Mouse (Mus musculus): ENCODE measurements around the gene Me1. TPM values are rescaled to one million over a fixed set of nuclear protein-coding genes. Genes with fewer than 3 reads are reported as not detected.
A peak's percentile ranks its signal among the peaks of the same experiment; 100 is the strongest.

The Me1 gene
- polyA plus RNA-seq, 1 experiment from 2014 or later, result 34.3 TPM

DNA sequence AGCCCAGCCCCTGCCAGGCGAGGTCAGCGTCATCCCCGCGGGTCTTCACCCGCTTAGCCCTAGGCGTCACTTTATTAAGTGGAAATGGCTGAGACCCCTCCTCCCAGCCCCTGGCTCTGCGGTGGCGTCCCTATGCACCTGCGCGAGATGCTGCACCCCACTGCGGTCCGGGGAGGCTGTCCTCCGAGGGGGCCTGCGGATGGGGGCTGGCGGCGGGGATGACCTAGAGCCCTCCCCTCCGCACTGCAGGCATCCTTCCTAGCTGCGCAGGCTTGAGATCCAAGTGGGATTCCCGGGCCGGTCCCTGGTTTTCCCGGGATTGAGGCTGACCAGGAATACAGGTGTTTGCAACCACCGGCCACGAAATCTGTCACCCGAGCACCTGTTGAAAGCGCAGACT, 123.6 kb downstream of the Me1 start:
- Histone ChIP-seq H3K9me3 (replicated peaks; ENCODE audit: control insufficient read depth, low read length) (no peaks in the 10 kb centered on the region), H3K4me3 (ENCODE audit: low read depth, low read length) (peak overlapping the region; percentile 78), H3K4me1 (ENCODE audit: control insufficient read depth, insufficient read depth, low read length) (no peaks in the 10 kb centered on the region; the same call in 1 of the 2 replicates), H3K27me3 (ENCODE audit: control insufficient read depth, insufficient read depth, low read length) (no peaks in the 10 kb centered on the region), H3K9ac (ENCODE audit: low read depth, low read length) (peak overlapping the region; percentile 73), H3K36me3 (ENCODE audit: control insufficient read depth, insufficient read depth, low read length) (no peaks in the 10 kb centered on the region), H3K27ac (ENCODE audit: low read depth, low read length) (no peak overlapping the region), H3K4me2 (peak overlapping the region; percentile 100)
- under 1% methylated on average over 25 of the region's 25 CpGs for WGBS (ENCODE audit: insufficient replicate concordance)
- ATAC-seq (replicated peaks; ENCODE audit: insufficient number of reproducible peaks, low FRiP score, low TSS enrichment), result peak; percentile 21; the same call in 1 of the 2 replicates

GRCm38 (mm10) chr9:86571540-86572135, 124.1 kb downstream of the Me1 start, which contains the start of the genes Pgm3 and Rwdd2a:
Gene Pgm3, minus strand, starts transcription at chr9:86571842.
Gene Rwdd2a, plus strand, starts transcription at chr9:86571991.
- H3K9me3 ChIP-seq (replicated peaks; ENCODE audit: control insufficient read depth, low read length), result no peaks in the 10 kb centered on the region
- H3K27me3 ChIP-seq (ENCODE audit: control insufficient read depth, insufficient read depth, low read length), result no peaks in the 10 kb centered on the region
- ATAC-seq (replicated peaks; ENCODE audit: insufficient number of reproducible peaks, low FRiP score, low TSS enrichment), result peak; percentile 98
- no peaks in the 10 kb centered on the region; the same call in 1 of the 2 replicates for H3K4me1 ChIP-seq (ENCODE audit: control insufficient read depth, insufficient read depth, low read length)
- peak within 1 kb of the TSS; percentile 78 for H3K4me3 ChIP-seq (ENCODE audit: low read depth, low read length)
- WGBS (ENCODE audit: insufficient replicate concordance), result under 1% methylated on average over 58 of the region's 59 CpGs
- peak within 1 kb of the TSS; percentile 100 for H3K4me2 ChIP-seq
- H3K27ac ChIP-seq (ENCODE audit: low read depth, low read length), result peak within 1 kb of the TSS; percentile 70
- no peaks in the 10 kb centered on the region for H3K36me3 ChIP-seq (ENCODE audit: control insufficient read depth, insufficient read depth, low read length)
- peak within 1 kb of the TSS; percentile 80 for H3K9ac ChIP-seq (ENCODE audit: low read depth, low read length)

DNA sequence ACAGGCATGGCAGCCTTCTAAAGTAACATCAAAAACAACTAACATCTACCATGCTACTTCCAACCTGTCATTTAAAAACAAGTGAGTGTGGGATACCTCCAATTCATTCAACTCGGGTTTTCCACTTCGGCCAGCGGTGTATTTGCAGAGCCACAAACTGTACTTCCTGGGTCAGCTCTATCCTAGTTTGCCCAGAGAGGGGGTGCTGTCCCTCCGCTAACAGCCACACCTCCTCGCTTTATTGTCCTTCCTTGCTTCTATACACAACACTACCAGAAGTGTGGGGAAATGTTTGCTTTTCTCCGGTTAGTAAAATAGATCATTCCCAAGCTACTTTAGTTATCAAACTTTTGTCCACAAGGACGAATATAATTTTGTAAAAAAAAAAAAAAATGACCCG, 124.8 kb downstream of the Me1 start:
- peak overlapping the region; percentile 78 for H3K4me3 ChIP-seq (ENCODE audit: low read depth, low read length)
- peak overlapping the region; percentile 31; the same call in 1 of the 2 replicates for H3K9ac ChIP-seq (ENCODE audit: low read depth, low read length)
- no peaks in the 10 kb centered on the region for H3K27me3 ChIP-seq (ENCODE audit: control insufficient read depth, insufficient read depth, low read length)
- H3K36me3 ChIP-seq (ENCODE audit: control insufficient read depth, insufficient read depth, low read length), result no peaks in the 10 kb centered on the region
- WGBS (ENCODE audit: insufficient replicate concordance), result 15% methylated on average over 8 of the region's 8 CpGs
- no peak overlapping the region for H3K27ac ChIP-seq (ENCODE audit: low read depth, low read length)
- H3K4me2 ChIP-seq, result peak overlapping the region; percentile 100
- no peaks in the 10 kb centered on the region; the same call in 1 of the 2 replicates for H3K4me1 ChIP-seq (ENCODE audit: control insufficient read depth, insufficient read depth, low read length)
- no peaks in the 10 kb centered on the region for H3K9me3 ChIP-seq (replicated peaks; ENCODE audit: control insufficient read depth, low read length)
- ATAC-seq (replicated peaks; ENCODE audit: insufficient number of reproducible peaks, low FRiP score, low TSS enrichment), result no peak

DNA sequence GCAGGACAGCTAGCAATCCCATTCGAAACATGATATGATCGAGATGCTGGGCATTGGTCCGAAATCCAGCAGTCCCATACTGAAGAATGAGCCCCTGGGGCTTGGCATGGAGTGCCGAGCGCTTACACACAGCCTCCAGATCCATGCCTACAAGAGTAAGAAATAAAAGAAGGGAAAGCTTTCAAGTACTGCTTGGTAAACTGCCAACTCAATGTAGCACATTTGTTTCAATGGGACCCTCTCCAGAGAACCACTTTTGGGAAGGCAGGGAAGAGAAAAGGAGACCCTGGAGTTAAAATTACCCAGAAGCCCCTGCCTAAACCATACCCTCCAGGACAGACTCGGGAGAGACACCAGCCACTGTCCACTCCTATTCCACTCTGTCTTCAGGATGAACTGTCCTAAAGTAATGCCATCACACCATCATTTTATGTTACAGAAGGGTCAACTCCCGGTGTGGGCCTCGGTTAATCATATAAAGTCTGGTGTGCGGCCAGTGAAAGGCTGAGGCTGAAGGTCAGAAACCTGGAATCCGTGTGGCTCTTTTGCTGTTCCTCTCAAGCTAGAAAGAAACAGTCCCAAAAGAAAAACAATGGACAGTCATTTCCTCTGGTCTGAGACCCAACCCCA, 125.4 kb downstream of the Me1 start:
- H3K9me3 ChIP-seq (replicated peaks; ENCODE audit: control insufficient read depth, low read length), result no peaks in the 10 kb centered on the region
- H3K4me1 ChIP-seq (ENCODE audit: control insufficient read depth, insufficient read depth, low read length), result no peaks in the 10 kb centered on the region; the same call in 1 of the 2 replicates
- peak overlapping the region; percentile 78 for H3K4me3 ChIP-seq (ENCODE audit: low read depth, low read length)
- no peak overlapping the region for H3K9ac ChIP-seq (ENCODE audit: low read depth, low read length)
- no peak for ATAC-seq (replicated peaks; ENCODE audit: insufficient number of reproducible peaks, low FRiP score, low TSS enrichment)
- no peak overlapping the region for H3K27ac ChIP-seq (ENCODE audit: low read depth, low read length)
- 76% methylated on average over 10 of the region's 10 CpGs for WGBS (ENCODE audit: insufficient replicate concordance)
- H3K27me3 ChIP-seq (ENCODE audit: control insufficient read depth, insufficient read depth, low read length), result no peaks in the 10 kb centered on the region
- H3K36me3 ChIP-seq (ENCODE audit: control insufficient read depth, insufficient read depth, low read length), result no peaks in the 10 kb centered on the region; the same call in 1 of the 2 replicates
- peak overlapping the region; percentile 100 for H3K4me2 ChIP-seq

GRCm38 (mm10) chr9:86569314-86569910, 126.3 kb downstream of the Me1 start:
- Histone ChIP-seq H3K27ac (ENCODE audit: low read depth, low read length) (no peak overlapping the region), H3K4me2 (no peak overlapping the region), H3K4me1 (ENCODE audit: control insufficient read depth, insufficient read depth, low read length) (no peaks in the 10 kb centered on the region; the same call in 1 of the 2 replicates), H3K36me3 (ENCODE audit: control insufficient read depth, insufficient read depth, low read length) (peaks cover 3% of the 10 kb centered on the region), H3K9ac (ENCODE audit: low read depth, low read length) (no peak overlapping the region), H3K4me3 (ENCODE audit: low read depth, low read length) (no peak overlapping the region), H3K9me3 (replicated peaks; ENCODE audit: control insufficient read depth, low read length) (no peaks in the 10 kb centered on the region), H3K27me3 (ENCODE audit: control insufficient read depth, insufficient read depth, low read length) (no peaks in the 10 kb centered on the region)
- 75% methylated on average over 3 of the region's 3 CpGs for WGBS (ENCODE audit: insufficient replicate concordance)
- no peak for ATAC-seq (replicated peaks; ENCODE audit: insufficient number of reproducible peaks, low FRiP score, low TSS enrichment)

DNA sequence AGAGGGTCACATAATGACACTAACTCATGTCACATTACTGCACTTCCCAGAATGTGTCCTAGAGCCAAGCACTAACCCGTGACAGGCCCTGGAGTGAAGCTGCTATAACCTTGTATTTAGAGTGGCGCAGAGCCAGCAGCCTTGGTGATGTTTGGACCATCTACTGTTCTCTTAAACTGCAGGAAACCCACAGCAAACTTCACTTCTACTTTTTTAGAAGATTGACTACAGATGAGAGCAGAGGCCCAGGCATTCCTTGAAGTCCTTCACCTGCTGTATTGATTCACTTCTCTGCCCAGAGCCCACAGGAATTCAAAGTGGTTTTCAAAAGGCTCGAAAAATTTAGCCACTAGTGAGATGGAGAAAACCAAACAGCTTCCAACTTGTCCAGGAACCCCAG, 135.2 kb downstream of the Me1 start:
- H3K27ac ChIP-seq (ENCODE audit: low read depth, low read length), result no peak overlapping the region
- H3K4me2 ChIP-seq, result no peak overlapping the region
- H3K9ac ChIP-seq (ENCODE audit: low read depth, low read length), result no peak overlapping the region
- H3K4me1 ChIP-seq (ENCODE audit: control insufficient read depth, insufficient read depth, low read length), result no peaks in the 10 kb centered on the region
- WGBS (ENCODE audit: insufficient replicate concordance), result 81% methylated on average over 3 of the region's 3 CpGs
- H3K9me3 ChIP-seq (replicated peaks; ENCODE audit: control insufficient read depth, low read length), result no peaks in the 10 kb centered on the region
- no peaks in the 10 kb centered on the region for H3K27me3 ChIP-seq (ENCODE audit: control insufficient read depth, insufficient read depth, low read length)
- no peak for ATAC-seq (replicated peaks; ENCODE audit: insufficient number of reproducible peaks, low FRiP score, low TSS enrichment)
- peaks cover 41% of the 10 kb centered on the region for H3K36me3 ChIP-seq (ENCODE audit: control insufficient read depth, insufficient read depth, low read length)
- H3K4me3 ChIP-seq (ENCODE audit: low read depth, low read length), result no peak overlapping the region

- no peak for ATAC-seq (replicated peaks; ENCODE audit: insufficient number of reproducible peaks, low FRiP score, low TSS enrichment)
- no peak overlapping the region for H3K9ac ChIP-seq (ENCODE audit: low read depth, low read length)
- H3K4me1 ChIP-seq (ENCODE audit: control insufficient read depth, insufficient read depth, low read length), result no peaks in the 10 kb centered on the region
- no peak overlapping the region for H3K4me2 ChIP-seq
- H3K27ac ChIP-seq (ENCODE audit: low read depth, low read length), result no peak overlapping the region
- no peak overlapping the region for H3K4me3 ChIP-seq (ENCODE audit: low read depth, low read length)
- no peaks in the 10 kb centered on the region for H3K9me3 ChIP-seq (replicated peaks; ENCODE audit: control insufficient read depth, low read length)
- H3K27me3 ChIP-seq (ENCODE audit: control insufficient read depth, insufficient read depth, low read length), result no peaks in the 10 kb centered on the region
- peaks cover 15% of the 10 kb centered on the region for H3K36me3 ChIP-seq (ENCODE audit: control insufficient read depth, insufficient read depth, low read length)
- WGBS (ENCODE audit: insufficient replicate concordance), result 91% methylated on average over 4 of the region's 4 CpGs
Observed at GRCm38 (mm10) chr9:86554641-86555040, 141.1 kb downstream of the Me1 start.

- Histone ChIP-seq H3K9ac (ENCODE audit: low read depth, low read length) (no peak overlapping the region), H3K27ac (ENCODE audit: low read depth, low read length) (no peak overlapping the region), H3K4me3 (ENCODE audit: low read depth, low read length) (no peak overlapping the region), H3K4me2 (no peak overlapping the region), H3K4me1 (ENCODE audit: control insufficient read depth, insufficient read depth, low read length) (no peaks in the 10 kb centered on the region), H3K9me3 (replicated peaks; ENCODE audit: control insufficient read depth, low read length) (no peaks in the 10 kb centered on the region), H3K36me3 (ENCODE audit: control insufficient read depth, insufficient read depth, low read length) (peaks cover 13% of the 10 kb centered on the region), H3K27me3 (ENCODE audit: control insufficient read depth, insufficient read depth, low read length) (no peaks in the 10 kb centered on the region)
- 90% methylated on average over 9 of the region's 9 CpGs for WGBS (ENCODE audit: insufficient replicate concordance)
- no peak for ATAC-seq (replicated peaks; ENCODE audit: insufficient number of reproducible peaks, low FRiP score, low TSS enrichment)
Observed at GRCm38 (mm10) chr9:86553886-86554285, 141.9 kb downstream of the Me1 start.
